ENCODE assay signal across 8 mouse cellular contexts in genomic region chr13:49216220-49216552, GRCm38 (mm10). TPM values are rescaled to one million over a fixed set of nuclear protein-coding genes. Genes with fewer than 3 reads are reported as not detected.
DNase-seq lines count a peak whose midpoint lies in the region; ATAC-seq and TF ChIP-seq lines count a peak whose summit lies in the region.

No protein-coding gene starts in this region.

- ATAC-seq in kidney, embryonic 16.5 days (ENCODE audit: low FRiP score, low TSS enrichment), result peak; percentile 73
- ATAC-seq in intestine, embryonic 14.5 days (replicated peaks; ENCODE audit: low FRiP score, low TSS enrichment, low read depth), result peak; percentile 76; the same call in 1 of the 2 replicates
- peak; percentile 42 for ATAC-seq in midbrain, postnatal 0 days (ENCODE audit: low FRiP score)

- peak overlapping the region; percentile 81 for H3K9ac ChIP-seq in kidney, embryonic 16.5 days (replicated peaks; ENCODE audit: low read length)
- peak overlapping the region; percentile 79 for H3K9ac ChIP-seq in intestine, embryonic 14.5 days (ENCODE audit: low read length)
- peak overlapping the region; percentile 59 for H3K9ac ChIP-seq in midbrain, postnatal 0 days (replicated peaks; ENCODE audit: low read length, poor library complexity, severe bottlenecking)

- H3K27me3 ChIP-seq in kidney, embryonic 16.5 days (ENCODE audit: insufficient read depth, low read length), result no peaks in the 10 kb centered on the region
- peaks cover 55% of the 10 kb centered on the region for H3K27me3 ChIP-seq in embryonic facial prominence, embryonic 10.5 days (replicated peaks; ENCODE audit: low read depth, poor library complexity, severe bottlenecking)
- H3K27me3 ChIP-seq in intestine, embryonic 14.5 days (replicated peaks; ENCODE audit: control insufficient read depth, insufficient read depth, low read length), result no peaks in the 10 kb centered on the region
- H3K27me3 ChIP-seq in midbrain, postnatal 0 days (ENCODE audit: insufficient read depth, low read length), result no peaks in the 10 kb centered on the region

- TF ChIP-seq CTCF in midbrain, postnatal 0 days (IDR thresholded peaks at IDR 0.05), result no peak

- H3K4me2 ChIP-seq in kidney, embryonic 16.5 days (replicated peaks; ENCODE audit: low read depth, low read length), result peak overlapping the region; percentile 57
- H3K4me2 ChIP-seq in intestine, embryonic 14.5 days (ENCODE audit: low read length), result peak overlapping the region; percentile 78
- peak overlapping the region; percentile 82 for H3K4me2 ChIP-seq in midbrain, postnatal 0 days (ENCODE audit: low read depth, low read length, poor library complexity, severe bottlenecking)

- 3% methylated on average over 17 of the region's 17 CpGs for WGBS in kidney, embryonic 16.5 days
- 3% methylated on average over 17 of the region's 17 CpGs for WGBS in embryonic facial prominence, embryonic 10.5 days
- WGBS in intestine, embryonic 14.5 days, result 5% methylated on average over 17 of the region's 17 CpGs
- 4% methylated on average over 17 of the region's 17 CpGs for WGBS in midbrain, postnatal 0 days

- no peaks in the 10 kb centered on the region for H3K36me3 ChIP-seq in kidney, embryonic 16.5 days (ENCODE audit: insufficient read depth, low read length)
- no peaks in the 10 kb centered on the region for H3K36me3 ChIP-seq in embryonic facial prominence, embryonic 10.5 days (replicated peaks)
- H3K36me3 ChIP-seq in intestine, embryonic 14.5 days (ENCODE audit: control insufficient read depth, insufficient read depth, low read length), result no peaks in the 10 kb centered on the region
- H3K36me3 ChIP-seq in midbrain, postnatal 0 days (ENCODE audit: insufficient read depth, low read length), result no peaks in the 10 kb centered on the region

- H3K27ac ChIP-seq in kidney, embryonic 16.5 days (ENCODE audit: low read length), result peak overlapping the region; percentile 51
- peak overlapping the region; percentile 86 for H3K27ac ChIP-seq in embryonic facial prominence, embryonic 10.5 days (replicated peaks)
- H3K27ac ChIP-seq in intestine, embryonic 14.5 days (ENCODE audit: low read depth), result peak overlapping the region; percentile 69; the same call in 1 of the 2 replicates
- H3K27ac ChIP-seq in midbrain, postnatal 0 days (ENCODE audit: low read depth, low read length), result 0 out of 2 replicates have a peak overlapping the region, but pooled peaks have one; percentile 12

- H3K4me1 ChIP-seq in kidney, embryonic 16.5 days (ENCODE audit: insufficient read depth, low read length), result peaks cover 22% of the 10 kb centered on the region
- peaks cover 50% of the 10 kb centered on the region for H3K4me1 ChIP-seq in embryonic facial prominence, embryonic 10.5 days
- H3K4me1 ChIP-seq in intestine, embryonic 14.5 days (replicated peaks; ENCODE audit: control insufficient read depth, insufficient read depth, low read length), result peaks cover 26% of the 10 kb centered on the region
- H3K4me1 ChIP-seq in midbrain, postnatal 0 days (ENCODE audit: insufficient read depth, low read length), result peaks cover 7% of the 10 kb centered on the region

- no peak for DNase-seq in kidney, adult 11 months
- DNase-seq in embryonic facial prominence, embryonic 10.5 days (ENCODE audit: low spot score), result no peak
- DNase-seq in intestine, embryonic 14.5 days (ENCODE audit: low spot score), result no peak
- no peak for DNase-seq in midbrain, postnatal 0 days (ENCODE audit: low spot score)
- no peak for DNase-seq in thymus, postnatal 25 days
- DNase-seq in kidney, adult 9 months, result no peak
- DNase-seq in cerebellum, adult 9-10 months, result no peak

- peak overlapping the region; percentile 81 for H3K4me3 ChIP-seq in kidney, embryonic 16.5 days (ENCODE audit: low read length)
- peak overlapping the region; percentile 84 for H3K4me3 ChIP-seq in embryonic facial prominence, embryonic 10.5 days
- H3K4me3 ChIP-seq in intestine, embryonic 14.5 days (ENCODE audit: low read depth, low read length), result peak overlapping the region; percentile 75
- peak overlapping the region; percentile 60 for H3K4me3 ChIP-seq in midbrain, postnatal 0 days (ENCODE audit: low read depth, low read length)

- H3K9me3 ChIP-seq in kidney, embryonic 16.5 days (ENCODE audit: low read length), result no peaks in the 10 kb centered on the region
- H3K9me3 ChIP-seq in embryonic facial prominence, embryonic 10.5 days, result peaks cover 4% of the 10 kb centered on the region; the same call in 1 of the 2 replicates
- H3K9me3 ChIP-seq in intestine, embryonic 14.5 days (ENCODE audit: control insufficient read depth, low read length), result 0 out of 2 replicates have a peak, but pooled peaks cover 3% of the 10 kb centered on the region
- H3K9me3 ChIP-seq in midbrain, postnatal 0 days (ENCODE audit: low read length), result no peaks in the 10 kb centered on the region

RNA-seq across cellular contexts. Expression of gene Card19, which starts 0.3 kb away (rescaled TPM):
- polyA plus RNA-seq in kidney, embryonic 16.5 days (2015; fragmentation: Nextera tagmentation; extraction: Ambion mirVana), result 50.0 and 52.6 TPM in 2 replicates
- 31.6 and 35.0 TPM in 2 replicates for polyA plus RNA-seq in embryonic facial prominence, embryonic 10.5 days (2016; fragmentation: Nextera tagmentation; extraction: Ambion mirVana)
- polyA plus RNA-seq in intestine, embryonic 14.5 days (2014; fragmentation: Nextera tagmentation; extraction: Ambion mirVana), result 54.8 and 55.0 TPM in 2 replicates
- total RNA-seq in midbrain, postnatal 0 days (2014; rRNA removed), result 25.8 and 32.7 TPM in 2 replicates
- polyA plus RNA-seq in midbrain, postnatal 0 days (2015; fragmentation: Nextera tagmentation; extraction: Ambion mirVana), result 39.8 and 44.5 TPM in 2 replicates

RNA-seq across cellular contexts. Expression of gene Ninj1, which starts 28.9 kb away (rescaled TPM):
- 76.1 and 77.1 TPM in 2 replicates for polyA plus RNA-seq in kidney, embryonic 16.5 days (2015; fragmentation: Nextera tagmentation; extraction: Ambion mirVana)
- 26.6 and 28.0 TPM in 2 replicates for polyA plus RNA-seq in embryonic facial prominence, embryonic 10.5 days (2016; fragmentation: Nextera tagmentation; extraction: Ambion mirVana)
- polyA plus RNA-seq in intestine, embryonic 14.5 days (2014; fragmentation: Nextera tagmentation; extraction: Ambion mirVana), result 63.0 and 64.1 TPM in 2 replicates
- 19.4 and 29.7 TPM in 2 replicates for total RNA-seq in midbrain, postnatal 0 days (2014; rRNA removed)
- polyA plus RNA-seq in midbrain, postnatal 0 days (2015; fragmentation: Nextera tagmentation; extraction: Ambion mirVana), result 34.8 and 36.5 TPM in 2 replicates

RNA-seq across cellular contexts. Expression of gene Susd3, which starts 32.3 kb away (rescaled TPM):
- 31.2 and 34.5 TPM in 2 replicates for polyA plus RNA-seq in kidney, embryonic 16.5 days (2015; fragmentation: Nextera tagmentation; extraction: Ambion mirVana)
- 1.2 and 1.7 TPM in 2 replicates for polyA plus RNA-seq in embryonic facial prominence, embryonic 10.5 days (2016; fragmentation: Nextera tagmentation; extraction: Ambion mirVana)
- polyA plus RNA-seq in intestine, embryonic 14.5 days (2014; fragmentation: Nextera tagmentation; extraction: Ambion mirVana), result 1.4 and 1.5 TPM in 2 replicates
- 0.33 and 1.2 TPM in 2 replicates for total RNA-seq in midbrain, postnatal 0 days (2014; rRNA removed)
- 0.63 and 0.92 TPM in 2 replicates for polyA plus RNA-seq in midbrain, postnatal 0 days (2015; fragmentation: Nextera tagmentation; extraction: Ambion mirVana)

Comparison
In these comparisons a context has a peak if more than half of its experiments do, and no peak if none do; other contexts are left out.
1. H3K27ac ChIP-seq: peak in every context shown above with its lines; median percentile 86 in embryonic facial prominence, embryonic 10.5 days; 69 in intestine, embryonic 14.5 days; 51 in kidney, embryonic 16.5 days; 12 in midbrain, postnatal 0 days.
2. RNA of gene Susd3, which starts 32.3 kb away (polyA plus RNA-seq): 31.2 to 34.5 TPM in kidney, embryonic 16.5 days; 1.4 to 1.5 TPM in intestine, embryonic 14.5 days, 1.2 to 1.7 TPM in embryonic facial prominence, embryonic 10.5 days and 0.63 to 0.92 TPM in midbrain, postnatal 0 days; every median in the first group is over 10 times any median in the second.
3. Peak in every context shown above with its lines, with median percentiles within 50 percentile points of each other: ATAC-seq, H3K4me2 ChIP-seq, H3K4me3 ChIP-seq and H3K9ac ChIP-seq.